Mouse (Mus musculus) hindbrain, embryonic 15.5 days (tissue): Measurements from ENCODE around the gene Fanci. TPM values are rescaled to one million over a fixed set of nuclear protein-coding genes. Genes with fewer than 3 reads are reported as not detected.

ENCODE experiments used
- ATAC-seq: fragments of 200-750 bp; cut with Nextera tagmentation; 2 replicates; pipeline ENCODE4 v1.8.0; 2017; ENCODE audit warnings: low read depth, moderate number of reproducible peaks, moderate TSS enrichment; ENCODE audit not compliant: low FRiP score
- H3K27ac ChIP-seq: fragments of 300-500 bp; sonication (generic); replicated peaks from 2 replicates; pipeline ENCODE4 v1.5.1; 2015; ENCODE audit warnings: mild to moderate bottlenecking, inconsistent platforms
- H3K27me3 ChIP-seq: fragments of 300-500 bp; sonication (generic); 2 replicates; pipeline ENCODE4 v1.6.1; 2015; ENCODE audit warnings: control low read depth, inconsistent platforms
- H3K36me3 ChIP-seq: fragments of 300-500 bp; sonication (generic); 2 replicates; pipeline ENCODE4 v1.6.1; 2015; ENCODE audit warnings: control low read depth, inconsistent platforms
- H3K4me1 ChIP-seq: fragments of 300-500 bp; sonication (generic); replicated peaks from 2 replicates; pipeline ENCODE4 v1.6.1; 2015; ENCODE audit warnings: control low read depth, inconsistent platforms
- H3K4me2 ChIP-seq: fragments of 300-500 bp; sonication (generic); 2 replicates; pipeline ENCODE4 v1.6.1; 2015; ENCODE audit warnings: moderate library complexity, mild to moderate bottlenecking, inconsistent platforms
- H3K4me3 ChIP-seq: fragments of 300-500 bp; sonication (generic); 2 replicates; pipeline ENCODE4 v1.5.1; 2015; ENCODE audit warnings: mild to moderate bottlenecking, inconsistent platforms
- H3K9ac ChIP-seq: fragments of 300-500 bp; sonication (generic); 2 replicates; pipeline ENCODE4 v1.6.1; 2015; ENCODE audit warnings: inconsistent platforms
- H3K9me3 ChIP-seq: fragments of 300-500 bp; sonication (generic); 2 replicates; pipeline ENCODE4 v1.6.1; 2016; ENCODE audit warnings: control low read depth, inconsistent platforms
- WGBS: fragments of 180-500 bp; shearing (Covaris S2); methylation state at CpG from one replicate; pipeline ENCODE4 v1.1.7; 2015; 5-methylcytosine and 5-hydroxymethylcytosine counted together
- polyA plus RNA-seq: library from polyadenylated mRNA; unstranded; fragments of >200 nt; fragmentation: Nextera tagmentation; extraction: Ambion mirVana; gene quantifications from 2 replicates; pipeline ENCODE4 v1.2.1, GENCODE M21; 2015

The Fanci gene
- polyA plus RNA-seq, 1 experiment from 2014 or later = 1.9 TPM

DNA sequence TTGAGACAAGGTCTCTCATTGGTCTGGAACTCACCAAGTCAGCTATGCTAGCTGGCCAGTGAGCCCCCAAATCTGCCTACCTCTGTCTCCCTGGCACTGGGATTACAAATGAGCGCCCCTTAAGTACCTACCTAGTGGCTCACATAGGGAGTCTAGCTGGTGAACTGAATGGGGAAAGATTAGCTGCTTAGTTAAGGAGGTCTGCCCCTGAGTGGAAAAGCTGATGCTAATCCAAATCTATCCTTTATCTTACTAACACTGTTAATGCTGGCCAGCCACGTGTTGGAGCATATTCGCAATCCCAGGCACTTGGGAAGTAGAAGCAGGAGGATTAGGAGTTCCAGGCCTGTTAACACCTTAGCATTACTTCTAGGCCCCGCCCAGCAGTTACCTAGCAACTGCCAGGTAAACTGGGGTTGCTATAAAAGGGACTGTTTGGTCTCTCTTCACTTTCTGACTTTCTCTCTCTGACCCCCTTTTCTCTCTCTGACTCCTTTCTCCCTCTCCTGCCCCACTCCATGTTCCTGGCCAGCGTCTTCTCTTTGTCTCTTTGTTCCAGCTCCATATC lies 1.5 kb upstream of the Fanci start:
- Histone ChIP-seq H3K9me3 (no peaks in the 10 kb centered on the region), H3K4me1 (peaks cover 10% of the 10 kb centered on the region), H3K27ac (no peak overlapping the region), H3K9ac (no peak overlapping the region), H3K36me3 (no peaks in the 10 kb centered on the region), H3K4me3 (no peak overlapping the region), H3K27me3 (no peaks in the 10 kb centered on the region), H3K4me2 (no peak overlapping the region)
- no peak for ATAC-seq
- WGBS = 79% methylated on average over 5 of the region's 5 CpGs

GRCm38 (mm10) chr7:79391471-79391870 lies 258 bp upstream of the Fanci start:
- H3K4me2 ChIP-seq = peak overlapping the region; percentile 100
- H3K4me3 ChIP-seq = peak overlapping the region; percentile 48
- peak; percentile 7; the same call in 1 of the 2 replicates for ATAC-seq
- WGBS = 13% methylated on average over 3 of the region's 3 CpGs
- H3K27ac ChIP-seq = peak overlapping the region; percentile 79
- H3K36me3 ChIP-seq = no peaks in the 10 kb centered on the region
- no peaks in the 10 kb centered on the region for H3K27me3 ChIP-seq
- H3K9ac ChIP-seq = peak overlapping the region; percentile 53
- no peaks in the 10 kb centered on the region for H3K9me3 ChIP-seq
- peaks cover 10% of the 10 kb centered on the region for H3K4me1 ChIP-seq

DNA sequence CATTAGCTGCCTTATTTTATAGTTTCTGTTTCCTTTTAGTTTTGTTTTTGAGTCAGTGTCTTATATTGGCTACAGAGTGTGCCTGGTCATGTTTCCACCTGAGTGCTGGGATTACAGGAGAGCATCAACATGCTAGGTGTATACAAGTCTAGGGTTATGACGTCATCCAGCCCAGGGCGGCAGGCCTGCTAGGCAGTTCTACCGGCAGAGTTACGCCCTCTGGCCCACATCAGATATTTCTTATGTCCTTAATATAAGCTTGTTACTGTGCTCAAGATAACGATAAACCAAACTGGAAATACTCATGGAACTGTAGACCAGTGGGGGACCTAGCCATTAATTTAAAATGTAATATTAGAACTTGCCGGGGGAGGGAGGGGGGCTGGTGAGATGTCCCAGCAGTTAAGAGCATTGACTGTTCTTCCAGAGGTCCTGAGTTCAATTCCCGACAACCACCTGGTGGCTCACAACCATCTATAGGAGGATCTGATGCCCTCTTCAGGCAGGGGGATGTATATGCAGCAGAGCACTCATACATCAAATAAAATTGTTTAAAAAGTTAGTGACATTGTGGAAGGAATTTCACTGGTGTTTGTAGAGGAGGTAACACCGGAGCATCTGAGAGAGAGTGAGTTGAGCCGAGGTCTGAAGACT lies 1.3 kb downstream of the Fanci start:
- no peaks in the 10 kb centered on the region for H3K36me3 ChIP-seq
- no peak for ATAC-seq
- H3K27me3 ChIP-seq = no peaks in the 10 kb centered on the region
- no peak overlapping the region for H3K27ac ChIP-seq
- peaks cover 10% of the 10 kb centered on the region for H3K4me1 ChIP-seq
- whole genome bisulfite sequencing = 67% methylated on average over 9 of the region's 9 CpGs
- no peak overlapping the region for H3K9ac ChIP-seq
- peak overlapping the region; percentile 100 for H3K4me2 ChIP-seq
- no peaks in the 10 kb centered on the region for H3K9me3 ChIP-seq
- peak overlapping the region; percentile 48 for H3K4me3 ChIP-seq

GRCm38 (mm10) chr7:79393924-79394323 lies 2.2 kb downstream of the Fanci start:
- Histone ChIP-seq H3K27me3 (no peaks in the 10 kb centered on the region), H3K9ac (no peak overlapping the region), H3K4me1 (peaks cover 10% of the 10 kb centered on the region), H3K27ac (no peak overlapping the region), H3K9me3 (no peaks in the 10 kb centered on the region), H3K36me3 (no peaks in the 10 kb centered on the region), H3K4me3 (no peak overlapping the region), H3K4me2 (no peak overlapping the region)
- ATAC-seq = no peak
- 97% methylated on average over 7 of the region's 7 CpGs for WGBS

DNA sequence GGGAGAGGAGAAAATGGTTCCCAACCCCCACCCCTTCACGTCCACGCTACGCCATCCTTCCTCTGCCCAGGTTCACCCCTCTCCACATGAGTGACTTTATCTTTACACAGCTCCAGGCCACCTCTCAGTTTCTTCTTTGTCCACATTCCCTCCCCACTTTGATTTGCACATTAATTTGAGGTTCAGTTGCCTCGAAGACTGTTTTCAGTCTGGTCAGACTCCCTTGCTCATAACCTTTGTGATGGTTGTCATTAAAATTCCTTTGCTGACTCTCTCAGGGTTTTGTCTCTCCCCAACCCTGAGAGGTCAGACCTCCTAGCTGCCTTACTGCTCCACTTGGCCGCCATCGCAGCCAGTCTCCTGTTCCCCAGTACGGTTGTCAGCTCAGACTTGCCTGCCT lies 2.9 kb downstream of the Fanci start:
- no peak overlapping the region for H3K4me3 ChIP-seq
- no peak overlapping the region for H3K9ac ChIP-seq
- no peak overlapping the region for H3K4me2 ChIP-seq
- no peaks in the 10 kb centered on the region for H3K36me3 ChIP-seq
- no peaks in the 10 kb centered on the region for H3K27me3 ChIP-seq
- WGBS = 60% methylated on average over 7 of the region's 7 CpGs
- H3K9me3 ChIP-seq = no peaks in the 10 kb centered on the region
- peaks cover 10% of the 10 kb centered on the region for H3K4me1 ChIP-seq
- H3K27ac ChIP-seq = no peak overlapping the region
- ATAC-seq = no peak

DNA sequence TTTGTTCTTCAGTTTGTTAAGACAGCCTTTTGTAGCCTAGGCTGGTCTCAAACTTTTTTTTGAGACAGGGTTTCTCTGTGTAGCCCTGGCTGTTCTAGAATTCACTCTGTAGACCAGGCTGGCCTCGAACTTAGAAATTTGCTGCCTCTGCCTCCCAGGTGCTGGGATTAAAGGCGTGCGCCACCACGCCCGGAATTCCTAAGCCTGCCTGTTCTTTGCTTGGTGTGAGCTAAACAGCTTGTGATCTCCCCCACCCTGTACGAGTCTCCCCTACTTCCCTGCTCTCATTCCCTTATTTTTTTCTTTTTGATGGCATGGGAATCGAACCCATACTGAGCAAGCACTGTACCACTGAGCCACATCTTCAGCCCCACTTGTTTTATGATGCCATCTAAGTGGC lies 3.5 kb downstream of the Fanci start:
- no peak overlapping the region for H3K4me3 ChIP-seq
- H3K36me3 ChIP-seq = no peaks in the 10 kb centered on the region
- no peaks in the 10 kb centered on the region for H3K9me3 ChIP-seq
- H3K27me3 ChIP-seq = no peaks in the 10 kb centered on the region
- no peak for ATAC-seq
- no peak overlapping the region for H3K4me2 ChIP-seq
- H3K4me1 ChIP-seq = peaks cover 10% of the 10 kb centered on the region
- no peak overlapping the region for H3K9ac ChIP-seq
- WGBS = 94% methylated on average over 7 of the region's 7 CpGs
- no peak overlapping the region for H3K27ac ChIP-seq

DNA sequence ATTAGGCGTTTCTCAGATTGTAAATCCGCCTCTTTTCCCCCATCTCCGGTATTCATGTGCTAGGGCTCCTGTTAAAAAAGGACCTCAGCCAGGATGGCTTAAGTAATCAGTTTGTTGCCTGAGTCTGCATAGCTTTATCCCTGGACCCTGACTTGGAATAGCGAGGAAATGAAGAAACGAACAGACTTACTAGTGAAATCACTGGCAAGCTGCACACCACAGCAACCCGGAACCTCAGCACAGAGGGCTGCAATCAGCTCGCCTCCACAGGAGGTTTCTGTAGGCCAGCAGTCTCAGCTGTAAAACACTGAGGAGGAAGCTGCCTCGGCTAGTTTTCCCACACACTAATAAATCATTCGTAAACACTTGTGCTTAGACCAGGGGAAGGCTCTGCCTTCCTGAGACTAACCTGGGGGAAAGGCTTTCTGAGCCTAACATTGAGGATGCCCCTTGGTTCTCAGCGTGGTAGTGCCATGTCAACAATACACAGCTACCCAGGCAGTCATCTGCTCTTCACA lies 5.8 kb downstream of the Fanci start:
- ATAC-seq = no peak
- H3K9me3 ChIP-seq = no peaks in the 10 kb centered on the region
- H3K4me2 ChIP-seq = no peak overlapping the region
- H3K4me3 ChIP-seq = no peak overlapping the region
- WGBS = 79% methylated on average over 10 of the region's 10 CpGs
- H3K27me3 ChIP-seq = no peaks in the 10 kb centered on the region
- no peak overlapping the region for H3K9ac ChIP-seq
- H3K36me3 ChIP-seq = no peaks in the 10 kb centered on the region
- H3K4me1 ChIP-seq = peaks cover 4% of the 10 kb centered on the region
- no peak overlapping the region for H3K27ac ChIP-seq

GRCm38 (mm10) chr7:79398426-79398825 lies 6.7 kb downstream of the Fanci start:
- no peak overlapping the region for H3K4me3 ChIP-seq
- ATAC-seq = no peak
- H3K27me3 ChIP-seq = no peaks in the 10 kb centered on the region
- H3K4me2 ChIP-seq = no peak overlapping the region
- WGBS = 90% methylated on average over 8 of the region's 8 CpGs
- no peak overlapping the region for H3K9ac ChIP-seq
- no peak overlapping the region for H3K27ac ChIP-seq
- H3K9me3 ChIP-seq = no peaks in the 10 kb centered on the region
- H3K36me3 ChIP-seq = no peaks in the 10 kb centered on the region
- no peaks in the 10 kb centered on the region for H3K4me1 ChIP-seq

DNA sequence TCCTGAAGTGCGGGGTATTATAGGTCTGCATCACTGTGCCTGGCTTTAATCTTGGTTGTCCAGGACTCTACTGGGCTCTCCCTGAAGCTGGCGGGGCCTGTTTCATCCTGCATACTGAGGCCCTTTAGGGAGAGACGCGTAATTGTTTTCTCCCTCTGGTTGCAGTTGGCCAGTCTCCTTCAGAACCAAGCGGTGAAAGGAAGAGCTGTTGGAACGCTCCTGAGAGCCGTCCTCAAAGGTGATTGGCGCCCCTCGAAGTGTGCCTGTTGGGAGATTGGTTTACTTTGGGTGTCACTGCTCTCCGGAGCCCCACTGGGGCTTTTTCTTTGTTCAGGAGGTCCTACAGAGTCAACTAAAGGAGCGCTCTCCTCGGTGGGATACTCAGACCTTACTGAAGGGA lies 7.2 kb downstream of the Fanci start:
- H3K9ac ChIP-seq = no peak overlapping the region
- H3K4me2 ChIP-seq = no peak overlapping the region
- ATAC-seq = no peak
- H3K9me3 ChIP-seq = no peaks in the 10 kb centered on the region
- no peaks in the 10 kb centered on the region for H3K36me3 ChIP-seq
- H3K4me1 ChIP-seq = no peaks in the 10 kb centered on the region
- no peak overlapping the region for H3K4me3 ChIP-seq
- H3K27me3 ChIP-seq = no peaks in the 10 kb centered on the region
- 75% methylated on average over 12 of the region's 12 CpGs for WGBS
- no peak overlapping the region for H3K27ac ChIP-seq

GRCm38 (mm10) chr7:79400296-79400695 lies 8.6 kb downstream of the Fanci start:
- H3K9ac ChIP-seq = no peak overlapping the region
- no peak overlapping the region for H3K4me3 ChIP-seq
- 86% methylated on average over 3 of the region's 3 CpGs for WGBS
- no peaks in the 10 kb centered on the region for H3K27me3 ChIP-seq
- no peak for ATAC-seq
- H3K27ac ChIP-seq = no peak overlapping the region
- no peak overlapping the region for H3K4me2 ChIP-seq
- H3K9me3 ChIP-seq = no peaks in the 10 kb centered on the region
- no peaks in the 10 kb centered on the region for H3K4me1 ChIP-seq
- no peaks in the 10 kb centered on the region for H3K36me3 ChIP-seq

DNA sequence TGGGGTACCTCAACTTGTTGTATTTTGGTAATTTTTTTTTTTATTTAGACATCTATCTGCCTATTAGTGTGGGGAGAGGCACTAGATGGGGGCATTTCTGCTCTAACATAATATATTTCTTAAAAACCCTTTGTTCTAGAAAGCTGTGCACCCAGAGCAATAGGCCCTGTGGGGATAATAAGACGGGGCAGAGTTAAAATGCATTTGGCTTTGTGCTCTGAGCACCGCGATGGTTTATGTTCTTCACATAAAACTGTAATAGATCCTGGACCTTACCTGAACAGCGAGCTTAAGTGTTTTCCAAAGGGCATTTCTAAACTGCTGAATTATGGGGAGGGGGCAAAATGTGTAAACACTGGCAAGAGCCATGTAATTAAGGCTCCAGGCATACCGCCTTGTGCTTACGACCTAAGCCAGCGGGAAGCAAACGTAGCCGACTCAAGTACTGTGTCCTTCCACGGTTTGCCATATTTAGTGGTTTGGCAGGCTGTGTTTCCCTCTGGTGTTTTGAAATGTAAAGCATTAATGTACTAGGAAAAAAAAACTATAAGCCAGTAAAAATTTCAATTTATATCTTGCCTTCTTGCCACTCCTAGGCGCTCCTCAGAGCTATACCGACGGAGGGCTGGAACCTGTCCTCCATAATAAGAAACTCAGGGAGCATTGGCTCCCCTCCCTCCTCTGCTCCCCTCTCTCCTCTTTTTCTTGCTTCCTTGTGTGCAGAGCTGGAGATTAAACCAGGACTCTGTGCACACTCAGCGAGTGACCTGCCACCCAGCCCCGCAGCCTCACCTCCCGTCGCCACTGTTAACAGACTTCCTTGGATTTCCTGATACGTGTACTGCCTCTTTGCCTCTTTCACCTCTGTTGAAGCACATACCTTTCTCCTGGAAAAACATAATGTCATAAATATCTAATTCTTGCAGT lies 23.0 kb downstream of the Fanci start:
- Histone ChIP-seq H3K27ac (no peak overlapping the region), H3K27me3 (no peaks in the 10 kb centered on the region), H3K4me2 (no peak overlapping the region), H3K4me1 (no peaks in the 10 kb centered on the region), H3K4me3 (no peak overlapping the region), H3K9me3 (no peaks in the 10 kb centered on the region), H3K36me3 (no peaks in the 10 kb centered on the region), H3K9ac (no peak overlapping the region)
- ATAC-seq = no peak
- 79% methylated on average over 18 of the region's 18 CpGs for WGBS

DNA sequence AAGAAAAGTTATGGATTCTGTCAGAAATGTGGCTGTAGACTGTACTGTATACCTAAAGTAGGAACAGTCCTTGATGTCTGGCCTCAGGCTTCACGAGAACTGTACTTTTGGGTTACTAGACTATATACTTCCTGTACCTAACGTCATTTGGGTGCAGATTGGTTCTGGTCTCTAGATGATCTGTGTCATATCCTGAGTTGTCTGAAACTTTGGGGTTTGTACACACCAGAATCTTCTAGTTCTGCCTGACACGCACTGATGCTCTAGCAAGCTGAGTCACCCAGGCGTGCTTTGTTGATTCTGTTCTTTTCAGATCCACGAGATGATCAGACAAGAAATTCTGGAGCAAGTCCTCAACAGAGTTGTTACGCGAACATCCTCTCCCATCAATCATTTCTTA lies 28.2 kb downstream of the Fanci start:
- Histone ChIP-seq H3K4me1 (no peaks in the 10 kb centered on the region), H3K4me3 (no peak overlapping the region), H3K27ac (no peak overlapping the region), H3K4me2 (no peak overlapping the region), H3K36me3 (no peaks in the 10 kb centered on the region), H3K9me3 (no peaks in the 10 kb centered on the region), H3K27me3 (no peaks in the 10 kb centered on the region), H3K9ac (no peak overlapping the region)
- no peak for ATAC-seq
- 93% methylated on average over 7 of the region's 7 CpGs for WGBS
